In genomic region chr1:194399281-194399680, GRCm38 (mm10) we compare ENCODE assay signal across 18 mouse cellular contexts.
"Had no signal": no experiment of that assay in that cellular context is flagged by ENCODE, and none has a peak within 500 bp of the region (broad histone marks: within the 10 kb centered on the region; RNA-seq: fewer than 3 reads in every experiment).

No protein-coding gene starts in this region.

- H3K4me3 ChIP-seq: limb, embryonic 12.5 days; limb, embryonic 15.5 days; midbrain, embryonic 12.5 days; midbrain, embryonic 15.5 days; neural tube, embryonic 12.5 days; neural tube, embryonic 15.5 days had no signal

- DNase-seq: kidney, adult 2 months; kidney, postnatal 36 days; left cerebral cortex, postnatal 4 days; liver, postnatal 0 days; lung, embryonic 14.5 days; lung, postnatal 10 days; lung, postnatal 4 days; right cerebral cortex, adult 18-20 months; right cerebral cortex, postnatal 14 days; thymus, postnatal 36 days had no signal

- H3K36me3 ChIP-seq: limb, embryonic 12.5 days; limb, embryonic 15.5 days; midbrain, embryonic 12.5 days; midbrain, embryonic 15.5 days; neural tube, embryonic 12.5 days; neural tube, embryonic 15.5 days had no signal

- H3K27me3 ChIP-seq: limb, embryonic 12.5 days; limb, embryonic 15.5 days; midbrain, embryonic 12.5 days; midbrain, embryonic 15.5 days; neural tube, embryonic 12.5 days; neural tube, embryonic 15.5 days had no signal

- H3K27ac ChIP-seq: kidney, postnatal 0 days; limb, embryonic 12.5 days; limb, embryonic 15.5 days; liver, embryonic 14.5 days; midbrain, embryonic 12.5 days; midbrain, embryonic 15.5 days; neural tube, embryonic 12.5 days; neural tube, embryonic 15.5 days had no signal

- H3K4me1 ChIP-seq: limb, embryonic 12.5 days; limb, embryonic 15.5 days; midbrain, embryonic 12.5 days; midbrain, embryonic 15.5 days; neural tube, embryonic 12.5 days; neural tube, embryonic 15.5 days had no signal
